Mouse (Mus musculus) induced T-regulatory cell, adult 2 months (primary cell): ENCODE measurements around the gene Gm21800.
"Not testable (repeated sequence)": the region's sequence is repeated elsewhere in the genome, so short reads cannot be mapped to it uniquely, and the experiment has no call there.

ENCODE experiments used
- DNase-seq: peaks from one replicate; pipeline ENCODE4 v3.0.0-alpha.2; 2012; ENCODE audit warnings: low read depth

The Gm21800 gene

GRCm38 (mm10) chrY:41406198-41406597 lies at the start of gene Gm21800:
Gene Gm21800, plus strand, starts transcription at chrY:41406498.
- not testable (repeated sequence) for DNase-seq
